Mouse (Mus musculus) lung, embryonic 14.5 days (tissue): ENCODE results near the gene March6. TPM values are rescaled to one million over a fixed set of nuclear protein-coding genes. Genes with fewer than 3 reads are reported as not detected.

ENCODE experiments used
- ATAC-seq: fragments of 200-750 bp; cut with Nextera tagmentation; 2 replicates; pipeline ENCODE4 v1.8.0; 2017; ENCODE audit warnings: mild to moderate bottlenecking, moderate TSS enrichment, moderate library complexity; ENCODE audit not compliant: insufficient read depth
- DNase-seq: peaks from one replicate; pipeline ENCODE4 v3.0.0-alpha.2; 2015
- H3K27ac ChIP-seq: fragments of 300-500 bp; sonication (generic); 2 replicates; pipeline ENCODE4 v1.5.1; 2014; ENCODE audit warnings: low read depth, mild to moderate bottlenecking, moderate library complexity
- H3K27me3 ChIP-seq: fragments of 300-500 bp; sonication (generic); 2 replicates; pipeline ENCODE4 v1.6.1; 2014; ENCODE audit warnings: low read length, control low read depth; ENCODE audit not compliant: insufficient read depth
- H3K36me3 ChIP-seq: fragments of 300-500 bp; sonication (generic); 2 replicates; pipeline ENCODE4 v1.6.1; 2014; ENCODE audit warnings: control low read depth; ENCODE audit not compliant: insufficient read depth
- H3K4me1 ChIP-seq: fragments of 300-500 bp; sonication (generic); 2 replicates; pipeline ENCODE4 v1.6.1; 2014; ENCODE audit warnings: antibody characterized with exemption, control low read depth; ENCODE audit not compliant: insufficient read depth
- H3K4me2 ChIP-seq: fragments of 300-500 bp; sonication (generic); 2 replicates; pipeline ENCODE4 v1.6.1; 2014; ENCODE audit warnings: mild to moderate bottlenecking
- H3K4me3 ChIP-seq: fragments of 300-500 bp; sonication (generic); 2 replicates; pipeline ENCODE4 v1.5.1; 2014; ENCODE audit warnings: low read depth, low read length
- H3K9ac ChIP-seq: fragments of 300-500 bp; sonication (generic); 2 replicates; pipeline ENCODE4 v1.6.1; 2014
- H3K9me3 ChIP-seq: fragments of 300-500 bp; sonication (generic); 2 replicates; pipeline ENCODE4 v1.6.1; 2016; ENCODE audit warnings: low read depth, low read length, control low read depth
- CTCF ChIP-seq: IDR thresholded peaks from 2 replicates; pipeline ENCODE4 v1.5.1; 2016; ENCODE audit warnings: antibody characterized with exemption, low read depth
- WGBS: fragments of 180-500 bp; shearing (Covaris S2); extraction: QIAGEN DNeasy Blood & Tissue Kit; methylation state at CpG from one replicate; pipeline ENCODE4 v1.1.7; 2014; 5-methylcytosine and 5-hydroxymethylcytosine counted together
- polyA plus RNA-seq: library from polyadenylated mRNA; unstranded; fragments of >200 nt; fragmentation: Nextera tagmentation; extraction: Ambion mirVana; gene quantifications from 2 replicates; pipeline ENCODE4 v1.2.1, GENCODE M21; 2014

March6 gene
- polyA plus RNA-seq, 1 experiment from 2014 or later = 37.0 TPM

DNA sequence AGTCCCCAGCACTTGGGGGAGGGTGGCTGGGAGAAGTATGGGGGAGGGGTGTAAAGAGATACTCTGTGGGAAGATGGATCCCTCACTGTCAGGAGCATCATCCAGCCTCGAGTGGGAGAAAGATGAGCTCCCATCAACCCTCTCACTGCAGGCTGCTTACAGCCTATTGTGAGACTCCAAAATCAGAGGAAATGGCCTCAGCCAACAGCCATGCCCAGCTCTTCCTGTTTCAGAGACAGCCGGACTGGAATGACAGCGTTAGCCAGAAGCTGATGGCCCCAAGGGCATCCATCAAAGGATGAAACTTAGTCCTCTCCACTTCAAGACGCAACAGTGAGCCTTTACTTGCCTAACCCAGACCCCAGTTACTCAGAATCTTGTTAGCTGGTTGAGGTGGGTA lies 115.7 kb downstream of the March6 start:
- Histone ChIP-seq H3K27ac (no peak overlapping the region), H3K4me1 (no peaks in the 10 kb centered on the region), H3K27me3 (no peaks in the 10 kb centered on the region), H3K4me2 (no peak overlapping the region), H3K9me3 (no peaks in the 10 kb centered on the region), H3K36me3 (no peaks in the 10 kb centered on the region), H3K4me3 (no peak overlapping the region), H3K9ac (no peak overlapping the region)
- WGBS = 39% methylated on average over 4 of the region's 4 CpGs
- no peak for TF ChIP-seq CTCF
- DNase-seq (peak; percentile 30), ATAC-seq (no peak)

DNA sequence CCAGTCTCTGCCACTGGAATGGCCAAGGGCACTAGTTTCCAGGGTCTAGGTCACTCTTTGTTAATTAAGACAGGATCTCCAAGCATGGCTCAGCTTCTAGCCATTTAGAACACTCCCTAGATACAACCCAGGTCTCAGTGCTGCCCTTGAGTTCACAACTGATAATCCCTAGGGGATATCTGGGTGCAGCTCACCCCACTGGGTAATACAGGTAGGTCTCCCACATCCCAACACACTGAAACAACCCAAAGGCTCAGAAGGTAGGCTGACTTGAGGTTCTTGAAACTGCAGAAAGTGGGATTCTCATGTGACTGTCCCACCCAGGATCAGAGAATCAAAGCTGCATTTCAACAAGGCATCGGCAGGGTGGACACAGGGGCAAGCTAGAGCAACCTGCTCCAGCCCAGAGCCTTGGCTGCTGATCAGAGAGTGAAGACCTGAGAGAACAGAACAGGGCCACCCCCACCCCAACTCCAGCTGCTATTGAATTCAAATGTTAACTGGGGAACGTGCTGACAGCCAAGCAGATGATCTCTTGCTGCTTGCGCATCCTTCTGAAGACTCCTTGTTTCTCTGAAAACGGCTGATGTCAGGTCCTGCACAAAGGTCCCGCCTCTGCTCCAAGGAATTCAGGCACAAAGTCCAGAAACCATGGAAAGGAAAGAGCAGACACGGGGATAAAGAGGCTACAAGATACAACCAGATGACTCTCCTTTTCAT lies 116.5 kb downstream of the March6 start:
- no peaks in the 10 kb centered on the region for H3K9me3 ChIP-seq
- H3K4me2 ChIP-seq = no peak overlapping the region
- 60% methylated on average over 6 of the region's 6 CpGs for WGBS
- no peak for TF ChIP-seq CTCF
- no peak overlapping the region for H3K4me3 ChIP-seq
- H3K27me3 ChIP-seq = no peaks in the 10 kb centered on the region
- no peak for ATAC-seq
- H3K9ac ChIP-seq = no peak overlapping the region
- no peaks in the 10 kb centered on the region for H3K36me3 ChIP-seq
- H3K4me1 ChIP-seq = no peaks in the 10 kb centered on the region
- DNase-seq = no peak
- no peak overlapping the region for H3K27ac ChIP-seq

- no peaks in the 10 kb centered on the region for H3K4me1 ChIP-seq
These were observed 117.2 kb downstream of the March6 start for GRCm38 (mm10) chr15:31413662-31414061.

DNA sequence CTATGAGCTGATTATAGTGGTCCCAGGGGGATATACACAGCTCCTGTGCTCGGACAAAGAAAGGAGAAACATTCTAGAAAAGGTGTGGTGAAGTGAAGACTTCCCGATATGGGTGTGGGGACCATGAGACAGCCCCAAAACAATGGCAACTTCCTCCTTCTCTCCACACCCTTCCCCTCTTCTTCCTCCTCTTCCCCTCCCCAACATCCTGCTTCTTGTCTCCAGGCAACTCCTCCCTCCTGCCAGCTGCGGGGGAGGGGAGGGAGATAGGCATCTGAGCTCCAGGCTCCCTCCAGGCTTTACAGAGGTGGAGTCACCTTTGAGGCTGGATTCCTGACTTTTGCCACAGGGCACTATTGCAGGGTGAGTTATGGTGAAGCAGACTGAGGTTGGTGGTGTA lies 117.9 kb downstream of the March6 start:
- WGBS = 35% methylated on average over 3 of the region's 3 CpGs
- no peaks in the 10 kb centered on the region for H3K4me1 ChIP-seq
- DNase-seq = peak; percentile 35

More at GRCm38 (mm10) chr15:31413662-31414061, 117.2 kb downstream of the March6 start:
- Histone ChIP-seq H3K9me3 (no peaks in the 10 kb centered on the region), H3K27me3 (no peaks in the 10 kb centered on the region), H3K4me3 (no peak overlapping the region), H3K36me3 (no peaks in the 10 kb centered on the region), H3K9ac (no peak overlapping the region), H3K4me2 (no peak overlapping the region), H3K27ac (no peak overlapping the region)
- WGBS = 83% methylated on average over 6 of the region's 6 CpGs
- ATAC-seq (no peak), DNase-seq (no peak)
- no peak for TF ChIP-seq CTCF

DNA sequence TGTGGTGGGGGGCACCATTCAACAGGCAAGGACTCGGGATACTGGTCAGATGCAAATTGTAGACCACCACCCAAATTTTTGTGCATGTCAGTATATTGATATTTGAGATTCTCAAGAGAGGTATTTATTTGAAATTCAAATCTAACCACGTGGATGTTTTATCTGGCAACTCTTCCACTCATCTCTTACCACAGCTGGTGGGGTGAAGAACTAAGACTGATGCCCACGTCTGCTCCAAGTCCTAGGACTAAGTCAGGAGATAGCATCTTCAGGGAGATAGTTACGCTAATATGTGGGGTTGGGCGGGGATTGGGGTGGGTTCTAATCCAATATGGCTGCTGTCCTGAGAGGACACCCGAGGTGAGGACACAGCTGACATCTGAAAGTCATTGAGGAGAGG lies 118.4 kb downstream of the March6 start:
- H3K27me3 ChIP-seq = no peaks in the 10 kb centered on the region
- no peak for TF ChIP-seq CTCF
- WGBS = 68% methylated on average over 6 of the region's 6 CpGs
- peaks cover 4% of the 10 kb centered on the region; the same call in 1 of the 2 replicates for H3K4me1 ChIP-seq
- ATAC-seq (no peak), DNase-seq (no peak)
- no peak overlapping the region for H3K9ac ChIP-seq
- H3K27ac ChIP-seq = no peak overlapping the region
- no peak overlapping the region for H3K4me2 ChIP-seq
- no peaks in the 10 kb centered on the region for H3K9me3 ChIP-seq
- no peak overlapping the region for H3K4me3 ChIP-seq
- no peaks in the 10 kb centered on the region for H3K36me3 ChIP-seq

More for the DNA sequence above, 117.9 kb downstream of the March6 start:
- no peaks in the 10 kb centered on the region for H3K9me3 ChIP-seq
- H3K27me3 ChIP-seq = no peaks in the 10 kb centered on the region
- peak; percentile 13; the same call in 1 of the 2 replicates for ATAC-seq
- H3K36me3 ChIP-seq = no peaks in the 10 kb centered on the region
- no peak overlapping the region for H3K27ac ChIP-seq
- H3K4me3 ChIP-seq = no peak overlapping the region
- H3K4me2 ChIP-seq = no peak overlapping the region
- no peak for TF ChIP-seq CTCF
- H3K9ac ChIP-seq = no peak overlapping the region

GRCm38 (mm10) chr15:31407490-31407889 lies 123.4 kb downstream of the March6 start:
- Histone ChIP-seq H3K27ac (0 out of 2 replicates have a peak overlapping the region, but pooled peaks have one; percentile 11), H3K4me2 (no peak overlapping the region), H3K36me3 (no peaks in the 10 kb centered on the region), H3K9ac (no peak overlapping the region), H3K27me3 (no peaks in the 10 kb centered on the region), H3K4me1 (peaks cover 10% of the 10 kb centered on the region; the same call in 1 of the 2 replicates), H3K9me3 (no peaks in the 10 kb centered on the region), H3K4me3 (no peak overlapping the region)
- DNase-seq = peak; percentile 41
- WGBS = 47% methylated on average over 4 of the region's 4 CpGs
- TF ChIP-seq CTCF = no peak
- ATAC-seq = peak; percentile 50; the same call in 1 of the 2 replicates

DNA sequence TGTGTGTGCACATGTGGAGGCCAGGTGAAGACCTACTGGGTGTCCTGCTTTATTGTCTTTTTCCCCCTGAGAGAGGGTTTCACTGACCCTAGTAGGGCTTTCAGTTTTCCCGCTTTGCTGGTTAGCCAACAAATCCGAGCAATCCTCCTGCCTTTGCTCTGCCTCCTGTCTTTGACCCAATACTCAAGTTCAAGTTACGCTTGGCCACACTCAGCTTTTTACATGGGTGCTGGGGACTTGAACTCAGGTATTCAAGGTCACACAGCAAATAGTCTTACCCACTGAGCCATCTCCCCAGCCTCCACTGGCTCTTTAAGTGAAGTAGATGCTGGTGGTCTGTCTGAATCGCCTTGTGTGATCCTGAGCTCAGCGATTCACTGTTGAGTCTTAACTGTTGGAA lies 124.0 kb downstream of the March6 start:
- H3K4me2 ChIP-seq = no peak overlapping the region
- no peak for ATAC-seq

More for the DNA sequence above, 124.0 kb downstream of the March6 start:
- 67% methylated on average over 5 of the region's 5 CpGs for WGBS
- H3K36me3 ChIP-seq = no peaks in the 10 kb centered on the region
- no peaks in the 10 kb centered on the region for H3K27me3 ChIP-seq
- DNase-seq = no peak
- no peak overlapping the region for H3K27ac ChIP-seq
- H3K4me1 ChIP-seq = peaks cover 10% of the 10 kb centered on the region; the same call in 1 of the 2 replicates
- no peaks in the 10 kb centered on the region for H3K9me3 ChIP-seq
- TF ChIP-seq CTCF = no peak
- H3K9ac ChIP-seq = no peak overlapping the region
- H3K4me3 ChIP-seq = no peak overlapping the region

Other genes starting within 250 kb of the March6 start
- gene Ankrd33b, start 163.3 kb downstream of the March6 start, polyA plus RNA-seq = 3.0 and 3.7 TPM in 2 replicates
- 2.3 and 2.6 TPM in 2 replicates for gene Ropn1l, start 77.3 kb downstream of the March6 start, polyA plus RNA-seq
- 4.5 and 5.2 TPM in 2 replicates for gene Cmbl, start 34.3 kb upstream of the March6 start, polyA plus RNA-seq
- 600 and 601 TPM in 2 replicates for gene Cct5, start 70.8 kb upstream of the March6 start, polyA plus RNA-seq
- gene Fam173b, start 70.8 kb upstream of the March6 start, polyA plus RNA-seq = 13.2 and 15.0 TPM in 2 replicates